Mouse (Mus musculus): ENCODE results near the gene Atp9a.

DNA sequence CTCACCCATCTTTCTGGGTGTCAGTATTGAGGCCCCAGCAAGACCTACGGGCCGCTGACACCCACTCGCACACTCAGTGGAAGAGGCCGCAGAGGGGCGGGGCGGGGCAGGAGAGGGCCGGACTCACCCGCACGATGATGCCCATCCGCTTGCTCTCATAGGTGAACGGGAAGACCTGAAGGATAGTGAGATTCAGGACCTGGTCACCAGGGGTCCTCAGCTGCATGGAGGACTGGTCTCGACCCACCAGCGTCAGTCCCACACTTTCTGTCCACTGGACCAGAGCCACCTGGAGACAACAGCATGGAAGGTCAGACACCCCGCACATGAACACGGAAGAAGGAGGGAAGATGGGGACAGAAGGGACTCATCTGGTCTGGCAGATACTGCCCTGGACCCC lies 80.4 kb downstream of the Atp9a start:
- TF ChIP-seq CTCF (IDR thresholded peaks at IDR 0.05; ENCODE audit: borderline replicate concordance, insufficient read depth, low read length) (no peak), POLR2A (IDR thresholded peaks at IDR 0.05; ENCODE audit: low read depth, low read length) (no peak)
